Comparison of ENCODE assay signal across 18 mouse cellular contexts in genomic region chr1:174568609-174569008, GRCm38 (mm10).
"Had no signal": no experiment of that assay in that cellular context is flagged by ENCODE, and none has a peak within 500 bp of the region (broad histone marks: within the 10 kb centered on the region; RNA-seq: fewer than 3 reads in every experiment).

No protein-coding gene starts in this region.

- H3K4me3 ChIP-seq: layer of hippocampus, adult 2 months; limb, embryonic 10.5 days; limb, embryonic 13.5 days; liver, embryonic 13.5 days; midbrain, embryonic 12.5 days; myocyte; neural tube, embryonic 13.5 days had no signal

- ATAC-seq: intestine, postnatal 0 days had no signal

- H3K27ac ChIP-seq: kidney, postnatal 0 days; layer of hippocampus, adult 2 months; limb, embryonic 10.5 days; limb, embryonic 13.5 days; liver, embryonic 13.5 days; midbrain, embryonic 12.5 days; neural tube, embryonic 13.5 days had no signal

- DNase-seq: kidney, adult 2 months; kidney, postnatal 25 days; layer of hippocampus, adult 9-11 months; liver, embryonic 13.5 days; lung, adult 2 months; lung, postnatal 14 days; lung, postnatal 4 days; retina, postnatal 1 day; right cerebral cortex, postnatal 25 days; thymus, postnatal 25 days had no signal

- H3K4me1 ChIP-seq: limb, embryonic 10.5 days; limb, embryonic 13.5 days; liver, embryonic 13.5 days; midbrain, embryonic 12.5 days; neural tube, embryonic 13.5 days had no signal

- H3K9ac ChIP-seq: limb, embryonic 13.5 days; liver, embryonic 13.5 days; midbrain, embryonic 12.5 days; neural tube, embryonic 13.5 days had no signal

- H3K9me3 ChIP-seq: limb, embryonic 10.5 days; limb, embryonic 13.5 days; liver, embryonic 13.5 days; midbrain, embryonic 12.5 days; neural tube, embryonic 13.5 days had no signal

- H3K4me2 ChIP-seq: limb, embryonic 13.5 days; liver, embryonic 13.5 days; midbrain, embryonic 12.5 days; neural tube, embryonic 13.5 days had no signal

- H3K27me3 ChIP-seq: limb, embryonic 13.5 days; liver, embryonic 13.5 days; midbrain, embryonic 12.5 days; neural tube, embryonic 13.5 days had no signal

- H3K36me3 ChIP-seq: limb, embryonic 10.5 days; limb, embryonic 13.5 days; liver, embryonic 13.5 days; neural tube, embryonic 13.5 days had no signal
